Mouse (Mus musculus) heart, postnatal 36 days (tissue): ENCODE measurements around the gene Thoc5. TPM values are rescaled to one million over a fixed set of nuclear protein-coding genes. Genes with fewer than 3 reads are reported as not detected.

Experiments used
- DNase-seq, 2 experiments: peaks; one replicate each; pipeline ENCODE4 v3.0.0; 2021 to 2022
- intact Hi-C: fragments of 180-260 bp; cut with DNase I; formaldehyde crosslinking; loops from one replicate; pipeline ENCODE4 v1.15.1; 2025
- microRNA-seq, 2 experiments: library from miRNA; unstranded; fragments of <30 nt; microRNA quantifications; one replicate each; pipeline ENCODE4 v1.2.0; 2021; ENCODE audit warnings: borderline number of aligned reads in 2 of 2
- total RNA-seq, 2 experiments: library from RNA; stranded (reverse); gene quantifications; 2 replicates each; pipeline ENCODE4 v1.2.3; 2021

The Thoc5 gene
- total RNA-seq, 2 experiments from 2014 or later, result 16.0 to 17.1 TPM

- DNase-seq, result peak; percentile 41 to 50
- intact Hi-C loops, result no loop called here
Observed at GRCm38 (mm10) chr11:4972967-4973870, 78.1 kb downstream of the Thoc5 start.

GRCm38 (mm10) chr11:4973871-4974256, 78.7 kb downstream of the Thoc5 start:
- DNase-seq, result no peak
- intact Hi-C loops, result no loop called here

- intact Hi-C loops, result loop anchor here (1.0 kb wide), 1 partner anchor 58 kb away; no protein-coding TSS in a partner anchor
- DNase-seq, result no peak
Observed at GRCm38 (mm10) chr11:4974376-4975122, 79.4 kb downstream of the Thoc5 start.

- intact Hi-C loops, result loop anchor here (1.0 kb wide), 1 partner anchor 59 kb away; no protein-coding TSS in a partner anchor
Observed at GRCm38 (mm10) chr11:4975623-4976022, 80.5 kb downstream of the Thoc5 start.

More at GRCm38 (mm10) chr11:4975623-4976022, 80.5 kb downstream of the Thoc5 start:
- peak; percentile 60 to 72 for DNase-seq

Small RNAs within 50 kb of the gene (microRNA-seq; reads per million reads assigned to microRNA genes)
- 0 reads per million in 2 experiments for gene Mir6918

Other genes with a start within 250 kb of the Thoc5 start
- 1,000 to 10,000 TPM; 1,571 to 1,600 TPM for gene Uqcr10, start 191.0 kb upstream of the Thoc5 start, total RNA-seq
- gene Zmat5, start 190.6 kb upstream of the Thoc5 start, total RNA-seq, result 10 to 100 TPM; 24.5 to 24.9 TPM
- gene Cabp7, start 148.5 kb upstream of the Thoc5 start, total RNA-seq, result not detected
- 10 to 100 TPM; 80.0 to 80.1 TPM for gene Nf2, start 45.8 kb upstream of the Thoc5 start, total RNA-seq
- gene Nipsnap1, start 21.4 kb upstream of the Thoc5 start, total RNA-seq, result under 1 TPM; 0.43 to 0.69 TPM
- not detected for gene Nefh, start 52.7 kb downstream of the Thoc5 start, total RNA-seq
- gene Ap1b1, start 91.5 kb downstream of the Thoc5 start, total RNA-seq, result 10 to 100 TPM; 47.4 to 56.0 TPM
- gene Rasl10a, start 162.8 kb downstream of the Thoc5 start, total RNA-seq, result 1 to 10 TPM; 5.1 to 9.5 TPM
- gene Gas2l1, start 170.0 kb downstream of the Thoc5 start, total RNA-seq, result 10 to 100 TPM; 17.5 to 18.7 TPM
- gene Rhbdd3, start 203.6 kb downstream of the Thoc5 start, total RNA-seq, result 10 to 100 TPM; 21.0 to 28.1 TPM
- 10 to 100 TPM; 85.9 to 93.8 TPM for gene Ewsr1, start 203.9 kb downstream of the Thoc5 start, total RNA-seq